Mouse (Mus musculus) CD4-positive helper T cell, adult 2 months (primary cell): ENCODE data around the gene Lce1b.
"Not testable (repeated sequence)": the region's sequence is repeated elsewhere in the genome, so short reads cannot be mapped to it uniquely, and the experiment has no call there.

ENCODE experiments used
- DNase-seq: peaks from one replicate; pipeline ENCODE4 v3.0.0-alpha.2; 2012; ENCODE audit warnings: low read depth, missing footprints, low spot score

Lce1b gene

GRCm38 (mm10) chr3:92656826-92657225 is at the start of gene Lce1b:
Lce1b (minus strand) TSS chr3:92656926.
- DNase-seq = no peak

GRCm38 (mm10) chr3:92694613-92695012 is 37.9 kb upstream of the Lce1b start:
- no peak for DNase-seq

- no peak for DNase-seq
These were observed 35.0 kb upstream of the Lce1b start for GRCm38 (mm10) chr3:92691688-92692087.

GRCm38 (mm10) chr3:92689154-92689553 is 32.4 kb upstream of the Lce1b start:
- DNase-seq = not testable (repeated sequence)

GRCm38 (mm10) chr3:92687110-92687509 is 30.4 kb upstream of the Lce1b start, which contains the start of gene Lce1d:
Lce1d (minus strand) TSS chr3:92687210.
- DNase-seq = no peak

- DNase-seq = no peak
These were observed 22.2 kb upstream of the Lce1b start, which contains the start of gene Lce1c for GRCm38 (mm10) chr3:92678947-92679346. Lce1c (plus strand) TSS chr3:92679247.

- no peak for DNase-seq
These were observed 13.5 kb upstream of the Lce1b start, which contains the start of gene Lce1a2 for GRCm38 (mm10) chr3:92670215-92670614. Lce1a2 (minus strand) TSS chr3:92670315.

GRCm38 (mm10) chr3:92648207-92648606 is 8.5 kb downstream of the Lce1b start, which contains the start of gene Lce1a1:
Lce1a1 (minus strand) TSS chr3:92648307.
- DNase-seq = no peak

GRCm38 (mm10) chr3:92639854-92640253 is 16.9 kb downstream of the Lce1b start:
- no peak for DNase-seq

- no peak for DNase-seq
These were observed 18.1 kb downstream of the Lce1b start for GRCm38 (mm10) chr3:92638653-92638991.

- DNase-seq = no peak
These were observed 18.7 kb downstream of the Lce1b start for GRCm38 (mm10) chr3:92637745-92638652.

GRCm38 (mm10) chr3:92621560-92621959 is 35.2 kb downstream of the Lce1b start, which contains the start of gene Lce6a:
Lce6a (minus strand) TSS chr3:92621660.
- DNase-seq = no peak

- DNase-seq = no peak
These were observed 46.9 kb downstream of the Lce1b start for GRCm38 (mm10) chr3:92609804-92610203.

GRCm38 (mm10) chr3:92607392-92607791 is 49.3 kb downstream of the Lce1b start, which contains the start of gene 2210017I01Rik:
2210017I01Rik (minus strand) TSS chr3:92607492.
- DNase-seq = no peak
